In genomic region chr13:83344611-83345319, GRCm38 (mm10) we compare ENCODE assay signal across 11 mouse cellular contexts.
A peak's percentile ranks its signal among the peaks of the same experiment; 100 is the strongest.
DNase-seq lines count a peak whose midpoint lies in the region; ATAC-seq and TF ChIP-seq lines count a peak whose summit lies in the region.
"Had no signal": no experiment of that assay in that cellular context is flagged by ENCODE, and none has a peak within 500 bp of the region (broad histone marks: within the 10 kb centered on the region; RNA-seq: fewer than 3 reads in every experiment).

No protein-coding gene starts in this region.

- H3K79me2 ChIP-seq in heart, adult 2 months (replicated peaks; ENCODE audit: control insufficient read depth, insufficient read depth, low read length): no peaks in the 10 kb centered on the region

- H3K9ac ChIP-seq in heart, adult 2 months (ENCODE audit: low read depth, low read length): no peak overlapping the region
- H3K9ac ChIP-seq in neural tube, embryonic 14.5 days (replicated peaks; ENCODE audit: low read depth, low read length): no peak overlapping the region
- peak overlapping the region; percentile 60 for H3K9ac ChIP-seq in liver, embryonic 15.5 days
- H3K9ac ChIP-seq: forebrain, embryonic 13.5 days; neural tube, embryonic 13.5 days had no signal

- no peak for TF ChIP-seq POLR2A in heart, adult 2 months (IDR thresholded peaks at IDR 0.05; ENCODE audit: insufficient read depth, low read depth, low read length)

- no peaks in the 10 kb centered on the region; the same call in 1 of the 2 replicates for H3K4me1 ChIP-seq in heart, embryonic 10.5 days
- H3K4me1 ChIP-seq in heart, adult 2 months (ENCODE audit: control insufficient read depth, insufficient read depth, low read length): no peaks in the 10 kb centered on the region
- H3K4me1 ChIP-seq in neural tube, embryonic 14.5 days (ENCODE audit: control insufficient read depth, insufficient read depth, low read length): no peaks in the 10 kb centered on the region
- peaks cover 42% of the 10 kb centered on the region for H3K4me1 ChIP-seq in liver, embryonic 15.5 days (replicated peaks)
- H3K4me1 ChIP-seq: forebrain, embryonic 13.5 days; hindbrain, embryonic 10.5 days had no signal

- WGBS in heart, embryonic 10.5 days: 36% methylated on average over 14 of the region's 14 CpGs
- WGBS in heart, adult 2 months: 47% methylated on average over 14 of the region's 14 CpGs
- WGBS in neural tube, embryonic 14.5 days: 50% methylated on average over 14 of the region's 14 CpGs
- 9% methylated on average over 14 of the region's 14 CpGs for WGBS in liver, embryonic 15.5 days (ENCODE audit: insufficient replicate concordance)

- DNase-seq in heart, embryonic 10.5 days (ENCODE audit: low spot score): peak; percentile 87
- DNase-seq in heart, adult 2 months: no peak
- no peak for DNase-seq in neural tube, embryonic 10.5 days (ENCODE audit: extremely low spot score, low spot score)
- peak; percentile 19 for DNase-seq in yolk sac, embryonic 10.5 days (ENCODE audit: low spot score)
- no peak for DNase-seq in left cerebral cortex, adult 2 months (ENCODE audit: extremely low spot score in 1 of 2, low spot score in 2 of 2)
- DNase-seq in gastrocnemius, postnatal 25 days: no peak

- no peak overlapping the region for H3K4me2 ChIP-seq in neural tube, embryonic 14.5 days (ENCODE audit: low read depth, low read length)
- H3K4me2 ChIP-seq in liver, embryonic 15.5 days: peak overlapping the region; percentile 75
- H3K4me2 ChIP-seq: forebrain, embryonic 13.5 days; neural tube, embryonic 13.5 days had no signal

- no peak for TF ChIP-seq EP300 in heart, adult 2 months (IDR thresholded peaks at IDR 0.05; ENCODE audit: insufficient read depth, low read depth, low read length)

- peak; percentile 17; the same call in 1 of the 2 replicates for ATAC-seq in neural tube, embryonic 14.5 days (ENCODE audit: low read depth)
- peak; percentile 99 for ATAC-seq in liver, embryonic 15.5 days (ENCODE audit: insufficient read depth)
- ATAC-seq: forebrain, embryonic 13.5 days had no signal

- H3K27me3 ChIP-seq in heart, embryonic 10.5 days (ENCODE audit: insufficient read depth, poor library complexity, severe bottlenecking): no peaks in the 10 kb centered on the region
- H3K27me3 ChIP-seq in heart, adult 2 months (ENCODE audit: control insufficient read depth, insufficient read depth, low read length): no peaks in the 10 kb centered on the region
- no peaks in the 10 kb centered on the region for H3K27me3 ChIP-seq in neural tube, embryonic 14.5 days (ENCODE audit: control insufficient read depth, insufficient read depth, low read length)
- H3K27me3 ChIP-seq in liver, embryonic 15.5 days: no peaks in the 10 kb centered on the region
- H3K27me3 ChIP-seq: forebrain, embryonic 13.5 days; neural tube, embryonic 13.5 days had no signal

- H3K36me3 ChIP-seq in heart, embryonic 10.5 days: no peaks in the 10 kb centered on the region
- H3K36me3 ChIP-seq in heart, adult 2 months (ENCODE audit: control insufficient read depth, insufficient read depth, low read length): no peaks in the 10 kb centered on the region
- H3K36me3 ChIP-seq in neural tube, embryonic 14.5 days (ENCODE audit: control insufficient read depth, insufficient read depth, low read length): no peaks in the 10 kb centered on the region
- no peaks in the 10 kb centered on the region for H3K36me3 ChIP-seq in liver, embryonic 15.5 days (replicated peaks)
- H3K36me3 ChIP-seq: hindbrain, embryonic 10.5 days; neural tube, embryonic 13.5 days had no signal

- no peaks in the 10 kb centered on the region for H3K9me3 ChIP-seq in heart, embryonic 10.5 days
- no peaks in the 10 kb centered on the region; the same call in 1 of the 2 replicates for H3K9me3 ChIP-seq in neural tube, embryonic 14.5 days (ENCODE audit: control insufficient read depth, low read length)
- no peaks in the 10 kb centered on the region for H3K9me3 ChIP-seq in liver, embryonic 15.5 days (replicated peaks)
- H3K9me3 ChIP-seq: forebrain, embryonic 13.5 days; hindbrain, embryonic 10.5 days; neural tube, embryonic 13.5 days had no signal

- peak overlapping the region; percentile 2; the same call in 1 of the 2 replicates for H3K27ac ChIP-seq in heart, embryonic 10.5 days
- H3K27ac ChIP-seq in heart, adult 2 months: no peak overlapping the region
- no peak overlapping the region for H3K27ac ChIP-seq in neural tube, embryonic 14.5 days (ENCODE audit: low read depth, low read length)
- peak overlapping the region; percentile 98 for H3K27ac ChIP-seq in liver, embryonic 15.5 days (replicated peaks)
- no peak overlapping the region for H3K27ac ChIP-seq in left cerebral cortex, adult 2 months
- H3K27ac ChIP-seq: forebrain, embryonic 13.5 days; hindbrain, embryonic 10.5 days; neural tube, embryonic 13.5 days had no signal

- no peak for TF ChIP-seq CTCF in heart, adult 2 months (IDR thresholded peaks at IDR 0.05)
- no peak for TF ChIP-seq CTCF in left cerebral cortex, adult 2 months (IDR thresholded peaks at IDR 0.05)

- H3K4me3 ChIP-seq in heart, embryonic 10.5 days: 0 out of 2 replicates have a peak overlapping the region, but pooled peaks have one; percentile 10
- H3K4me3 ChIP-seq in heart, adult 2 months: no peak overlapping the region
- no peak overlapping the region for H3K4me3 ChIP-seq in neural tube, embryonic 14.5 days (ENCODE audit: low read depth, low read length)
- H3K4me3 ChIP-seq in liver, embryonic 15.5 days (replicated peaks): peak overlapping the region; percentile 36
- H3K4me3 ChIP-seq in left cerebral cortex, adult 2 months: no peak overlapping the region
- H3K4me3 ChIP-seq: forebrain, embryonic 13.5 days; hindbrain, embryonic 10.5 days; neural tube, embryonic 13.5 days had no signal

- intact Hi-C loops in heart, adult 2 months (cut with DNase I): no loop called here
- intact Hi-C loops in left cerebral cortex, adult 2 months (cut with DNase I): no loop called here

Comparison
In these comparisons a context has a peak if more than half of its experiments do, and no peak if none do; other contexts are left out.
1. DNase-seq: peak in heart, embryonic 10.5 days (single experiment) and yolk sac, embryonic 10.5 days (single experiment); none in heart, adult 2 months (0 of 2), neural tube, embryonic 10.5 days (single experiment), left cerebral cortex, adult 2 months (0 of 2) and gastrocnemius, postnatal 25 days (single experiment).
2. H3K27ac ChIP-seq: peak in heart, embryonic 10.5 days (single experiment) and liver, embryonic 15.5 days (single experiment); none in heart, adult 2 months (single experiment), neural tube, embryonic 14.5 days (single experiment) and left cerebral cortex, adult 2 months (single experiment).
3. H3K4me3 ChIP-seq: peak in heart, embryonic 10.5 days (single experiment) and liver, embryonic 15.5 days (single experiment); none in heart, adult 2 months (single experiment), neural tube, embryonic 14.5 days (single experiment) and left cerebral cortex, adult 2 months (single experiment).